Mouse (Mus musculus): Measurements from ENCODE around the gene Ckmt1.
A peak's percentile ranks its signal among the peaks of the same experiment; 100 is the strongest.

Gene Ckmt1

GRCm38 (mm10) chr2:121412843-121413386 is 55.4 kb downstream of the Ckmt1 start:
- DNase-seq (ENCODE audit: low spot score), result peak; percentile 6
